Mouse (Mus musculus) bone marrow macrophage, adult 2 months (primary cell): ENCODE data around the gene Zfyve21.

Source experiments
- CTCF ChIP-seq: IDR thresholded peaks from 2 replicates; pipeline ENCODE4 v1.5.1; 2012; ENCODE audit warnings: low read depth, mild to moderate bottlenecking, low read length, moderate library complexity
- POLR2A ChIP-seq: IDR thresholded peaks from 2 replicates; pipeline ENCODE4 v1.6.1; 2012; ENCODE audit warnings: mild to moderate bottlenecking, low read depth, low read length, borderline replicate concordance

DNA sequence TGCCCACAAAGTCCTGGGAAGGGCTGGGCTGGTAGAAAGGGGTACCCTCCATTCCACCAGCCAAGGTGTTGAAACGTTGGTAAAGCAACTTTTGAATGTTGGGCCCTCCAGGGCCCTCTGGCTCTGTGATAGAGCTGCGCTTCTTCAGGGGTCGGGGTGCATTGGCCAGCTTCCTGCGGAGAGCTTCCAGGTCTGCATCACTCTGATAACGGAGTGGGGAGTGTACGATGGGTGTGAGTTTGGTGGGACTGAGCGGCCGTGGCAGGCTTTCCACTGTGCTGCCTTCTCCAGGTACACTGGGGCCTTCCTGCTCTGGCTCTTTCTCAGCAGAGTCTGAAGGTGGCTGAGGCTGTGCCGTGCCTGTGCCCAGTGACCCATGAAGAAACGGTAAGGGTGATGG, 19.5 kb downstream of the Zfyve21 start:
- no peak for TF ChIP-seq POLR2A
- no peak for TF ChIP-seq CTCF
